Mouse (Mus musculus) adrenal gland, adult (tissue): Measurements from ENCODE around the gene Gm11569.
"Not testable (repeated sequence)": the region's sequence is repeated elsewhere in the genome, so short reads cannot be mapped to it uniquely, and the experiment has no call there.

ENCODE experiments used
- DNase-seq, 2 experiments: peaks; one replicate each; pipeline ENCODE4 v3.0.0; 2022 to 2023; ENCODE audit warnings: low spot score in 1 of 2; ENCODE audit not compliant: inconsistent age in 2 of 2

The Gm11569 gene

GRCm38 (mm10) chr11:99798832-99799231, at the start of gene Gm11569:
Gene Gm11569 (minus strand): TSS chr11:99798932.
- not testable (repeated sequence) for DNase-seq

- DNase-seq: no peak
Measured at GRCm38 (mm10) chr11:99846746-99847145, 48.0 kb upstream of the Gm11569 start.

GRCm38 (mm10) chr11:99842185-99842584, 43.5 kb upstream of the Gm11569 start:
- no peak for DNase-seq

GRCm38 (mm10) chr11:99837966-99838365, 39.2 kb upstream of the Gm11569 start, which contains the start of gene 2300003K06Rik:
Gene 2300003K06Rik (minus strand): TSS chr11:99838066.
- DNase-seq: no peak

- DNase-seq: not testable (repeated sequence)
Measured at GRCm38 (mm10) chr11:99815566-99815965, 16.8 kb upstream of the Gm11569 start, which contains the start of gene Gm11564. Gene Gm11564 (minus strand): TSS chr11:99815666.

- peak in 1 of 2 experiments; percentile 1 for DNase-seq
Measured at GRCm38 (mm10) chr11:99809792-99810191, 11.1 kb upstream of the Gm11569 start, which contains the start of gene Krtap4-13. Gene Krtap4-13 (minus strand): TSS chr11:99809892.

GRCm38 (mm10) chr11:99804346-99804745, 5.6 kb upstream of the Gm11569 start, which contains the start of gene Gm11554:
Gene Gm11554 (minus strand): TSS chr11:99804446.
- DNase-seq: not testable (repeated sequence)

- DNase-seq: no peak
Measured at GRCm38 (mm10) chr11:99793367-99793766, 5.4 kb downstream of the Gm11569 start, which contains the start of gene Gm11596. Gene Gm11596 (minus strand): TSS chr11:99793467.

- not testable (repeated sequence) for DNase-seq
Measured at GRCm38 (mm10) chr11:99784900-99785299, 13.8 kb downstream of the Gm11569 start, which contains the start of gene Krtap4-9. Gene Krtap4-9 (plus strand): TSS chr11:99785200.

- no peak for DNase-seq
Measured at GRCm38 (mm10) chr11:99780604-99781003, 18.1 kb downstream of the Gm11569 start, which contains the start of gene Krtap4-8. Gene Krtap4-8 (minus strand): TSS chr11:99780704.

GRCm38 (mm10) chr11:99778401-99778800, 20.3 kb downstream of the Gm11569 start:
- DNase-seq: no peak

GRCm38 (mm10) chr11:99772813-99773212, 25.9 kb downstream of the Gm11569 start, which contains the start of gene Gm11595:
Gene Gm11595 (minus strand): TSS chr11:99772913.
- not testable (repeated sequence) for DNase-seq

GRCm38 (mm10) chr11:99768410-99768809, 30.3 kb downstream of the Gm11569 start:
- DNase-seq: no peak

GRCm38 (mm10) chr11:99758877-99759276, 39.9 kb downstream of the Gm11569 start:
- DNase-seq: no peak
